Mouse (Mus musculus) lung, postnatal 10 days (tissue): ENCODE measurements at regions not wholly inside any gene's neighbourhood (a gene's known extent, or its start where the extent isn't known, plus 50 kb on each side); places are given as distances from the start of the nearest gene placed in this dataset.
A peak's percentile ranks its signal among the peaks of the same experiment; 100 is the strongest.

Experiments used
- DNase-seq: peaks from one replicate; pipeline ENCODE4 v3.0.0; 2021

GRCm38 (mm10) chr8:11981458-11981857 is 141.2 kb downstream of the Tex29 start:
- peak; percentile 26 for DNase-seq

- DNase-seq = no peak
Observed at GRCm38 (mm10) chr8:11990024-11990423, 149.8 kb downstream of the Tex29 start.

GRCm38 (mm10) chr8:11999736-12000458 is 159.6 kb downstream of the Tex29 start:
- DNase-seq = peak; percentile 78

- no peak for DNase-seq
Observed at GRCm38 (mm10) chr8:12000459-12000789, 160.2 kb downstream of the Tex29 start.

- DNase-seq = no peak
Observed at GRCm38 (mm10) chr8:12004241-12004640, 164.0 kb downstream of the Tex29 start.

GRCm38 (mm10) chr8:12012769-12013168 is 172.5 kb downstream of the Tex29 start:
- DNase-seq = no peak

GRCm38 (mm10) chr8:12017750-12018149 is 177.5 kb downstream of the Tex29 start:
- DNase-seq = peak; percentile 28

- DNase-seq = no peak
Observed at GRCm38 (mm10) chr8:12019272-12019671, 179.0 kb downstream of the Tex29 start.

- DNase-seq = no peak
Observed at GRCm38 (mm10) chr8:12023669-12024390, 183.6 kb downstream of the Tex29 start.

- no peak for DNase-seq
Observed at GRCm38 (mm10) chr8:12030363-12031116, 190.3 kb downstream of the Tex29 start.

GRCm38 (mm10) chr8:12031796-12032195 is 191.5 kb downstream of the Tex29 start:
- DNase-seq = peak; percentile 20

GRCm38 (mm10) chr8:12032386-12032785 is 192.1 kb downstream of the Tex29 start:
- no peak for DNase-seq

- no peak for DNase-seq
Observed at GRCm38 (mm10) chr8:12036349-12036748, 196.1 kb downstream of the Tex29 start.

GRCm38 (mm10) chr8:12040924-12041323 is 200.7 kb downstream of the Tex29 start:
- no peak for DNase-seq

GRCm38 (mm10) chr8:12041662-12042061 is 201.4 kb downstream of the Tex29 start:
- DNase-seq = peak; percentile 44

GRCm38 (mm10) chr8:12050841-12051240 is 210.6 kb downstream of the Tex29 start:
- no peak for DNase-seq

- no peak for DNase-seq
Observed at GRCm38 (mm10) chr8:12051357-12051756, 211.1 kb downstream of the Tex29 start.

GRCm38 (mm10) chr8:12055931-12056330 is 215.7 kb downstream of the Tex29 start:
- no peak for DNase-seq

GRCm38 (mm10) chr8:12061237-12061636 is 217.4 kb upstream of the A230072I06Rik start:
- no peak for DNase-seq

- no peak for DNase-seq
Observed at GRCm38 (mm10) chr8:12062710-12063109, 215.9 kb upstream of the A230072I06Rik start.

GRCm38 (mm10) chr8:12064664-12065063 is 214.0 kb upstream of the A230072I06Rik start:
- DNase-seq = no peak

GRCm38 (mm10) chr8:12066454-12066853 is 212.2 kb upstream of the A230072I06Rik start:
- no peak for DNase-seq

GRCm38 (mm10) chr8:12073311-12073999 is 205.2 kb upstream of the A230072I06Rik start:
- DNase-seq = peak; percentile 82
